Mouse (Mus musculus): Measurements from ENCODE around the gene Trim10.
A peak's percentile ranks its signal among the peaks of the same experiment; 100 is the strongest.

The Trim10 gene

GRCm38 (mm10) chr17:36869284-36869954 lies at the start of gene Trim10:
Gene Trim10 (plus strand): TSS chr17:36869574.
- no peak for DNase-seq

- DNase-seq, result peak; percentile 78 to 79
Observed at GRCm38 (mm10) chr17:36824005-36824404, 45.4 kb upstream of the Trim10 start.

- DNase-seq, result peak in 1 of 2 experiments; percentile 24
Observed at GRCm38 (mm10) chr17:36825525-36825924, 43.8 kb upstream of the Trim10 start.

- DNase-seq, result peak; percentile 86 to 92
Observed at GRCm38 (mm10) chr17:36826002-36826401, 43.4 kb upstream of the Trim10 start.

- no peak for DNase-seq
Observed at GRCm38 (mm10) chr17:36828488-36828887, 40.9 kb upstream of the Trim10 start.

- no peak for DNase-seq
Observed at GRCm38 (mm10) chr17:36830470-36830869, 38.9 kb upstream of the Trim10 start.

- no peak for DNase-seq
Observed at GRCm38 (mm10) chr17:36832694-36833093, 36.7 kb upstream of the Trim10 start.

GRCm38 (mm10) chr17:36835591-36836426 lies 33.6 kb upstream of the Trim10 start:
- peak; percentile 73 to 83 for DNase-seq

GRCm38 (mm10) chr17:36836427-36836812 lies 33.0 kb upstream of the Trim10 start:
- no peak for DNase-seq

- peak; percentile 96 to 97 for DNase-seq
Observed at GRCm38 (mm10) chr17:36836874-36837647, 32.3 kb upstream of the Trim10 start, which contains the start of gene Trim26. Gene Trim26 (plus strand): TSS chr17:36837134.

GRCm38 (mm10) chr17:36839001-36839400 lies 30.4 kb upstream of the Trim10 start:
- no peak for DNase-seq

- no peak for DNase-seq
Observed at GRCm38 (mm10) chr17:36839931-36840330, 29.4 kb upstream of the Trim10 start.

- no peak for DNase-seq
Observed at GRCm38 (mm10) chr17:36840961-36841445, 28.4 kb upstream of the Trim10 start.

GRCm38 (mm10) chr17:36843696-36844095 lies 25.7 kb upstream of the Trim10 start:
- no peak for DNase-seq

GRCm38 (mm10) chr17:36844286-36844719 lies 25.1 kb upstream of the Trim10 start:
- no peak for DNase-seq

GRCm38 (mm10) chr17:36844725-36845124 lies 24.6 kb upstream of the Trim10 start:
- no peak for DNase-seq

GRCm38 (mm10) chr17:36848911-36849310 lies 20.5 kb upstream of the Trim10 start:
- DNase-seq, result no peak

- no peak for DNase-seq
Observed at GRCm38 (mm10) chr17:36849992-36850391, 19.4 kb upstream of the Trim10 start.

- peak in 1 of 2 experiments; percentile 27 for DNase-seq
Observed at GRCm38 (mm10) chr17:36851200-36851599, 18.2 kb upstream of the Trim10 start.

GRCm38 (mm10) chr17:36851627-36852026 lies 17.7 kb upstream of the Trim10 start:
- DNase-seq, result no peak

GRCm38 (mm10) chr17:36855484-36855883 lies 13.9 kb upstream of the Trim10 start:
- DNase-seq, result no peak

- DNase-seq, result no peak
Observed at GRCm38 (mm10) chr17:36856236-36856635, 13.1 kb upstream of the Trim10 start.

- no peak for DNase-seq
Observed at GRCm38 (mm10) chr17:36858181-36858580, 11.2 kb upstream of the Trim10 start.

All from kidney, postnatal 4 days (tissue).